Mouse (Mus musculus): Measurements from ENCODE around the gene Gm5615. TPM values are rescaled to one million over a fixed set of nuclear protein-coding genes. Genes with fewer than 3 reads are reported as not detected.

The Gm5615 gene
- not detected in 2 replicates for polyA plus RNA-seq (2012; rRNA removed)

GRCm38 (mm10) chr9:36541863-36542262, at the start of gene Gm5615:
Gene Gm5615 (minus strand): TSS chr9:36541963.

GRCm38 (mm10) chr9:36582535-36582934, 40.8 kb upstream of the Gm5615 start, which contains the start of gene Gm17689:
Gene Gm17689 (minus strand): TSS chr9:36582635.

Other genes with a start within 250 kb of the Gm5615 start
- gene Gm7257, start 110.1 kb downstream of the Gm5615 start, polyA plus RNA-seq (2012; rRNA removed), result not detected in 2 replicates
- gene Gm9513, start 66.3 kb downstream of the Gm5615 start, polyA plus RNA-seq (2012; rRNA removed), result not detected in 2 replicates
- not detected in 2 replicates for gene Gm17689, start 40.7 kb upstream of the Gm5615 start, polyA plus RNA-seq (2012; rRNA removed)
- not detected in 2 replicates for gene A630095E13Rik, start 101.4 kb upstream of the Gm5615 start, polyA plus RNA-seq (2012; rRNA removed)
- gene Acrv1, start 151.3 kb upstream of the Gm5615 start, polyA plus RNA-seq (2012; rRNA removed), result not detected in 2 replicates
- 10.2 and 12.0 TPM in 2 replicates for gene Chek1, start 185.1 kb upstream of the Gm5615 start, polyA plus RNA-seq (2012; rRNA removed)
- 92.6 and 117 TPM in 2 replicates for gene Stt3a, start 225.7 kb upstream of the Gm5615 start, polyA plus RNA-seq (2012; rRNA removed)